Mouse (Mus musculus): ENCODE measurements around the gene Nadk. TPM values are rescaled to one million over a fixed set of nuclear protein-coding genes. Genes with fewer than 3 reads are reported as not detected.

The Nadk gene
- polyA plus RNA-seq, 1 experiment from 2014 or later: 94.6 TPM

GRCm38 (mm10) chr4:155593780-155594179, 31.6 kb downstream of the Nadk start:
- Histone ChIP-seq H3K36me3 (ENCODE audit: control insufficient read depth, insufficient read depth, low read length) (no peaks in the 10 kb centered on the region; the same call in 1 of the 2 replicates), H3K27me3 (ENCODE audit: control insufficient read depth, insufficient read depth, low read length) (no peaks in the 10 kb centered on the region), H3K9ac (ENCODE audit: low read depth, low read length) (no peak overlapping the region), H3K9me3 (ENCODE audit: control insufficient read depth, low read length) (no peaks in the 10 kb centered on the region), H3K27ac (ENCODE audit: low read depth, low read length) (no peak overlapping the region), H3K4me3 (ENCODE audit: low read depth, low read length) (no peak overlapping the region), H3K4me1 (replicated peaks; ENCODE audit: control insufficient read depth, insufficient read depth, low read length) (no peaks in the 10 kb centered on the region), H3K4me2 (replicated peaks; ENCODE audit: low read depth, low read length) (no peak overlapping the region)
- no peak for DNase-seq (ENCODE audit: low spot score)
- ATAC-seq (ENCODE audit: low FRiP score): no peak
- 77% methylated on average over 1 of the region's 1 CpGs for WGBS

GRCm38 (mm10) chr4:155595777-155596176, 33.6 kb downstream of the Nadk start:
- Histone ChIP-seq H3K27ac (ENCODE audit: low read depth, low read length) (no peak overlapping the region), H3K9ac (ENCODE audit: low read depth, low read length) (no peak overlapping the region), H3K36me3 (ENCODE audit: control insufficient read depth, insufficient read depth, low read length) (no peaks in the 10 kb centered on the region), H3K9me3 (ENCODE audit: control insufficient read depth, low read length) (no peaks in the 10 kb centered on the region), H3K4me2 (replicated peaks; ENCODE audit: low read depth, low read length) (no peak overlapping the region), H3K4me1 (replicated peaks; ENCODE audit: control insufficient read depth, insufficient read depth, low read length) (no peaks in the 10 kb centered on the region), H3K27me3 (ENCODE audit: control insufficient read depth, insufficient read depth, low read length) (no peaks in the 10 kb centered on the region), H3K4me3 (ENCODE audit: low read depth, low read length) (no peak overlapping the region)
- 91% methylated on average over 3 of the region's 3 CpGs for WGBS
- ATAC-seq (ENCODE audit: low FRiP score): no peak
- no peak for DNase-seq (ENCODE audit: low spot score)

GRCm38 (mm10) chr4:155596606-155597005, 34.4 kb downstream of the Nadk start:
- DNase-seq (ENCODE audit: low spot score): no peak
- H3K27me3 ChIP-seq (ENCODE audit: control insufficient read depth, insufficient read depth, low read length): no peaks in the 10 kb centered on the region
- H3K4me1 ChIP-seq (replicated peaks; ENCODE audit: control insufficient read depth, insufficient read depth, low read length): no peaks in the 10 kb centered on the region
- H3K27ac ChIP-seq (ENCODE audit: low read depth, low read length): no peak overlapping the region
- H3K4me2 ChIP-seq (replicated peaks; ENCODE audit: low read depth, low read length): no peak overlapping the region
- H3K9me3 ChIP-seq (ENCODE audit: control insufficient read depth, low read length): no peaks in the 10 kb centered on the region
- no peaks in the 10 kb centered on the region for H3K36me3 ChIP-seq (ENCODE audit: control insufficient read depth, insufficient read depth, low read length)
- no peak for ATAC-seq (ENCODE audit: low FRiP score)
- no peak overlapping the region for H3K4me3 ChIP-seq (ENCODE audit: low read depth, low read length)
- WGBS: 82% methylated on average over 5 of the region's 5 CpGs
- H3K9ac ChIP-seq (ENCODE audit: low read depth, low read length): no peak overlapping the region

- Histone ChIP-seq H3K27ac (ENCODE audit: low read depth, low read length) (no peak overlapping the region), H3K4me1 (replicated peaks; ENCODE audit: control insufficient read depth, insufficient read depth, low read length) (0 out of 2 replicates have a peak, but pooled peaks cover 3% of the 10 kb centered on the region), H3K4me2 (replicated peaks; ENCODE audit: low read depth, low read length) (no peak overlapping the region), H3K27me3 (ENCODE audit: control insufficient read depth, insufficient read depth, low read length) (no peaks in the 10 kb centered on the region), H3K4me3 (ENCODE audit: low read depth, low read length) (no peak overlapping the region), H3K9ac (ENCODE audit: low read depth, low read length) (no peak overlapping the region), H3K9me3 (ENCODE audit: control insufficient read depth, low read length) (no peaks in the 10 kb centered on the region), H3K36me3 (ENCODE audit: control insufficient read depth, insufficient read depth, low read length) (no peaks in the 10 kb centered on the region)
- 14% methylated on average over 20 of the region's 20 CpGs for WGBS
- ATAC-seq (ENCODE audit: low FRiP score): no peak
- no peak for DNase-seq (ENCODE audit: low spot score)
Measured at GRCm38 (mm10) chr4:155598536-155598935, 36.4 kb downstream of the Nadk start.

- no peaks in the 10 kb centered on the region for H3K36me3 ChIP-seq (ENCODE audit: control insufficient read depth, insufficient read depth, low read length)
- peak overlapping the region; percentile 89 for H3K4me3 ChIP-seq (ENCODE audit: low read depth, low read length)
- H3K9ac ChIP-seq (ENCODE audit: low read depth, low read length): peak overlapping the region; percentile 88
- DNase-seq (ENCODE audit: low spot score): no peak
- H3K27ac ChIP-seq (ENCODE audit: low read depth, low read length): peak overlapping the region; percentile 97
- peak overlapping the region; percentile 85 for H3K4me2 ChIP-seq (replicated peaks; ENCODE audit: low read depth, low read length)
- no peak for ATAC-seq (ENCODE audit: low FRiP score)
- WGBS: 90% methylated on average over 11 of the region's 11 CpGs
- H3K4me1 ChIP-seq (replicated peaks; ENCODE audit: control insufficient read depth, insufficient read depth, low read length): 0 out of 2 replicates have a peak, but pooled peaks cover 3% of the 10 kb centered on the region
- no peaks in the 10 kb centered on the region for H3K27me3 ChIP-seq (ENCODE audit: control insufficient read depth, insufficient read depth, low read length)
- H3K9me3 ChIP-seq (ENCODE audit: control insufficient read depth, low read length): no peaks in the 10 kb centered on the region
Measured at GRCm38 (mm10) chr4:155599901-155600825, 38.0 kb downstream of the Nadk start.

- peak within 1 kb of the TSS; percentile 97 for H3K27ac ChIP-seq (ENCODE audit: low read depth, low read length)
- WGBS: under 1% methylated on average over 53 of the region's 65 CpGs
- ATAC-seq (ENCODE audit: low FRiP score) (peak; percentile 95), DNase-seq (ENCODE audit: low spot score) (peak; percentile 95)
- 0 out of 2 replicates have a peak, but pooled peaks cover 3% of the 10 kb centered on the region for H3K4me1 ChIP-seq (replicated peaks; ENCODE audit: control insufficient read depth, insufficient read depth, low read length)
- H3K4me2 ChIP-seq (replicated peaks; ENCODE audit: low read depth, low read length): peak within 1 kb of the TSS; percentile 85
- H3K4me3 ChIP-seq (ENCODE audit: low read depth, low read length): peak within 1 kb of the TSS; percentile 89
- no peaks in the 10 kb centered on the region for H3K9me3 ChIP-seq (ENCODE audit: control insufficient read depth, low read length)
- H3K27me3 ChIP-seq (ENCODE audit: control insufficient read depth, insufficient read depth, low read length): no peaks in the 10 kb centered on the region
- H3K36me3 ChIP-seq (ENCODE audit: control insufficient read depth, insufficient read depth, low read length): no peaks in the 10 kb centered on the region
- peak within 1 kb of the TSS; percentile 88 for H3K9ac ChIP-seq (ENCODE audit: low read depth, low read length)
Measured at GRCm38 (mm10) chr4:155601091-155601996, 39.2 kb downstream of the Nadk start, which contains the start of gene Slc35e2. Slc35e2 (plus strand) TSS chr4:155601416.

- ATAC-seq (ENCODE audit: low FRiP score): no peak; the same call in 1 of the 2 replicates
- 0 out of 2 replicates have a peak, but pooled peaks cover 3% of the 10 kb centered on the region for H3K4me1 ChIP-seq (replicated peaks; ENCODE audit: control insufficient read depth, insufficient read depth, low read length)
- H3K9me3 ChIP-seq (ENCODE audit: control insufficient read depth, low read length): no peaks in the 10 kb centered on the region
- H3K27me3 ChIP-seq (ENCODE audit: control insufficient read depth, insufficient read depth, low read length): no peaks in the 10 kb centered on the region
- 3% methylated on average over 31 of the region's 31 CpGs for WGBS
- H3K27ac ChIP-seq (ENCODE audit: low read depth, low read length): peak overlapping the region; percentile 97
- DNase-seq (ENCODE audit: low spot score): no peak
- H3K4me3 ChIP-seq (ENCODE audit: low read depth, low read length): peak overlapping the region; percentile 89
- H3K36me3 ChIP-seq (ENCODE audit: control insufficient read depth, insufficient read depth, low read length): no peaks in the 10 kb centered on the region
- H3K9ac ChIP-seq (ENCODE audit: low read depth, low read length): peak overlapping the region; percentile 88
- peak overlapping the region; percentile 85 for H3K4me2 ChIP-seq (replicated peaks; ENCODE audit: low read depth, low read length)
Measured at GRCm38 (mm10) chr4:155601997-155602456, 39.8 kb downstream of the Nadk start.

GRCm38 (mm10) chr4:155602753-155603152, 40.6 kb downstream of the Nadk start:
- Histone ChIP-seq H3K4me3 (ENCODE audit: low read depth, low read length) (peak overlapping the region; percentile 89), H3K9me3 (ENCODE audit: control insufficient read depth, low read length) (no peaks in the 10 kb centered on the region), H3K4me2 (replicated peaks; ENCODE audit: low read depth, low read length) (peak overlapping the region; percentile 85; the same call in 1 of the 2 replicates), H3K36me3 (ENCODE audit: control insufficient read depth, insufficient read depth, low read length) (no peaks in the 10 kb centered on the region), H3K27ac (ENCODE audit: low read depth, low read length) (no peak overlapping the region), H3K27me3 (ENCODE audit: control insufficient read depth, insufficient read depth, low read length) (no peaks in the 10 kb centered on the region), H3K4me1 (replicated peaks; ENCODE audit: control insufficient read depth, insufficient read depth, low read length) (0 out of 2 replicates have a peak, but pooled peaks cover 3% of the 10 kb centered on the region), H3K9ac (ENCODE audit: low read depth, low read length) (0 out of 2 replicates have a peak overlapping the region, but pooled peaks have one; percentile 17)
- DNase-seq (ENCODE audit: low spot score) (no peak), ATAC-seq (ENCODE audit: low FRiP score) (no peak)
- WGBS: 94% methylated on average over 1 of the region's 1 CpGs
